Mouse (Mus musculus) brain, embryonic 14.5 days (tissue): ENCODE results near the gene Ifnl3.

Source experiments
- CTCF ChIP-seq: fragments of 200-500 bp; IDR thresholded peaks from 2 replicates; pipeline ENCODE4 v1.5.1; 2012; ENCODE audit warnings: inconsistent platforms, mild to moderate bottlenecking, moderate library complexity, borderline replicate concordance; ENCODE audit not compliant: insufficient read depth, insufficient read length; ENCODE audit errors: extremely low read depth
- POLR2A ChIP-seq: fragments of 200-500 bp; IDR thresholded peaks from 2 replicates; pipeline ENCODE4 v1.6.1; 2012; ENCODE audit warnings: mild to moderate bottlenecking, inconsistent platforms, borderline replicate concordance; ENCODE audit not compliant: poor library complexity, insufficient read depth, insufficient read length, severe bottlenecking; ENCODE audit errors: extremely low read depth

GRCm38 (mm10) chr7:28568253-28568652 is 45.6 kb downstream of the Ifnl3 start:
- peak; percentile 75 for TF ChIP-seq CTCF
- TF ChIP-seq POLR2A, result no peak
